Mouse (Mus musculus) megakaryocyte, embryonic 14.5 days (primary cell): ENCODE data around the gene Ppox.

Source experiments
- FLI1 ChIP-seq: IDR thresholded peaks from 2 replicates; pipeline ENCODE4 v1.6.1; 2012; ENCODE audit warnings: low read length, inconsistent platforms, mixed read lengths
- GATA1 ChIP-seq: IDR thresholded peaks from 3 replicates; pipeline ENCODE4 v1.6.1; 2012; ENCODE audit warnings: mixed read lengths, low read length, inconsistent platforms, borderline replicate concordance

DNA sequence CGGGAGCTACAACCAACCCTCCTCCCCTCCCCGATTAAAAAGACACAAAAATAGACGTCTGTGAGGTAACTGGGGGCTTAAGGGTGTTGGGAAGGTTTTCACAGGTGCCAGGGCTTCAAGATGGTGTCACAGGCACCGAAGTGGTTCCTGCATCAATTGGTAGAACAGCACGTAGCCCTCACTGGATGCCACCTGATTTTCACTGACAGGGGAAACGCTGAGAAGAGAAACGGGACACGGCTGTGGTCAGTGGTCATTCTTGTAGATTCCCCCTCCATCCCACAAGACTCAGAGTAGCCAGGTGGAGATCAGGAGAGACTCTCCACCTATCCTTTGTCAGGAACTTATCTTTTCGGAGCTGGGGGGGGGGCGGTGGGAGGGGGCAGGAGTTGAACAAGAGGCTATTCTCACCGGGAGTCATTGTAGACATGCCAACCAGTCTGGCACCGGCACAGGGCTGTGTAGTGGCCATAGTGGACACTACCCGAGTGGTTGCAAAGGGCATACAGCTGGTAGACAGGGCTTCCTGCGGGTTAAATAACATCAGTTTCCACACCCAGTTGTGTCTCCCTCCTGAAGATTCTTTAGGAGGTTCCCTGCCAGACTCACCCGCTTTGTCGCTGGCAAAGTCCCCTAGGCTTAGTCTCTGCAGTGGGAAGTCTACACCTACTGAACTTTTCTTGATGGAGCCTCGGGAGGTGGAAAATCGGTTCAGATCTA, 1.3 kb upstream of the Ppox start:
- TF ChIP-seq GATA1 (no peak), FLI1 (no peak)
